Mouse (Mus musculus) lung, postnatal 0 days (tissue): Measurements from ENCODE around the gene Vmp1.

Source experiments
- CTCF ChIP-seq: IDR thresholded peaks from 2 replicates; pipeline ENCODE4 v1.5.1; 2016; ENCODE audit warnings: antibody characterized with exemption, mild to moderate bottlenecking
- EP300 ChIP-seq: IDR thresholded peaks from 2 replicates; pipeline ENCODE4 v1.6.1; 2016; ENCODE audit warnings: antibody characterized with exemption, mild to moderate bottlenecking, control low read depth

DNA sequence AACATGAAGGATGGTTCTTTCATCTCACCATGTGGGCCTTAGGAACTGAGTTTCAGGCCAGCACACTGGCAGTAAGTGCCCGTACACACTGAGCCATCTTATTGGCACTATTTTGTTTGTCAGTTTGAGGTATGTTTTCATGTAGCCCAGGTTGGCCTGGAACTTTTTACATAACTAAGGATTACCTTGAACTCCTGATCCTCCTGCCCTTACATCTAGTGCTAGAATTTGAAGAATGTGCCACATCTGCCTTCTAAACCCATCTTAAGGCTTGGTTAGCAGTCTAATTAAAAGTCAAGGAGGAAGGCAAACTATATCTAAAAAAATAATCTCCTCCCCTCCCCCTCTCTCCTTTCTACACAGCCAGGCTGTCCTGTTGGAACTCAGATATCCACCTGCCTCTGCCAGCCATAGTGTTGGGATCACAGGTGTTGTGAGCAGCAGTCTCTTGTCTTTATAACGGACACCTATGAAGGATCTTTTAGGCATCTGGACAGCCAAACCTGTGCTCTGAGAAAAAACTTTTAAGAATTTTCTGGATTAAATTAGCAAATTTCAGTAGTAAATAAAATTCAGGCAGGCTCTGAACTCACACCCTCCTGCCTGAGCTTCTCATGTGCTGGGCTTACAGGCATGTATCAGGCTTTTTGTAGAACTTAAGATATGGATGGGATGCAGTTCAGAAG, 91.6 kb downstream of the Vmp1 start:
- TF ChIP-seq EP300 (no peak), CTCF (no peak)
